Mouse (Mus musculus): Measurements from ENCODE around the gene Nrd1.

- no peak for TF ChIP-seq GATA1 (IDR thresholded peaks at IDR 0.05; ENCODE audit: low read length)
- TF ChIP-seq TAL1 (IDR thresholded peaks at IDR 0.05; ENCODE audit: low read length): no peak
Measured at GRCm38 (mm10) chr4:108992978-108993377, 7.5 kb upstream of the Nrd1 start.

Measured in erythroblast, embryonic 14.5 days (primary cell).